Mouse (Mus musculus) spleen, adult 10 weeks (tissue): Measurements from ENCODE around the gene Mgat4c. TPM values are rescaled to one million over a fixed set of nuclear protein-coding genes. Genes with fewer than 3 reads are reported as not detected.

ENCODE experiments used
- polyA plus RNA-seq: library from polyadenylated mRNA; stranded (reverse); fragments of 350-450 nt; fragmentation: Illumina TruSeq; extraction: RNeasy Lipid Tissue Mini Kit (QIAGEN cat#74804); gene quantifications from one replicate; pipeline ENCODE4 v1.2.3, GENCODE M21; 2015; ENCODE audit warnings: low replicate concordance; ENCODE audit not compliant: insufficient read depth

The Mgat4c gene
- polyA plus RNA-seq: not detected

DNA sequence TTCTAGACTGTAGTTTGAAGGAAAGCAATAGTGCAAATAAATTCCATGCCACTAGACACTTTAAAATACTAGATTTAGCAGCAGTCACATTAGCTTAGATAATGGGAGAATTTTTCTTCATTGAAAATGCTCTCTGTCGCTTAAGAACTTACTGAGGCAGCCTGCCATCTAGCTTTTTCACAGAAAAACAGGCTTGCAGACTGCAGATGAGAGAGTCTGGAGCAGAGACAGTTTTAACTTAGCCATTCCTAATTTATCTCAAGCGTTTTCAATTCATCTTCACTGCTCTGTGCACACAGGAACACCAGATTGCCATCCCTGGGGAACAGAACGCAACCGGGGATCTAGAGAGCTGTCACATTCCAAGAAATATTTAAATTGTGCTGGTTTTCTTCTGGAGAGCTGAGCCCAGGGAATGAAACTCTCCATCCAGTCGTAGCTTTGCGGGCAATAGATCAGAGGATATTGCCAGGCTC is at the start of gene Mgat4c:
Gene Mgat4c (plus strand): TSS at position 51 of the 476 bp plus-strand sequence.

